Mouse (Mus musculus) thymus, postnatal 0 days (tissue): ENCODE data around the gene Phc1. TPM values are rescaled to one million over a fixed set of nuclear protein-coding genes. Genes with fewer than 3 reads are reported as not detected.

Experiments
- DNase-seq: peaks from one replicate; pipeline ENCODE4 v3.0.0-alpha.2; 2015; ENCODE audit warnings: low spot score
- polyA plus RNA-seq: library from polyadenylated mRNA; unstranded; fragments of >200 nt; fragmentation: Nextera tagmentation; extraction: Ambion mirVana; gene quantifications from 2 replicates; pipeline ENCODE4 v1.2.1, GENCODE M21; 2015

Gene Phc1
- polyA plus RNA-seq, 1 experiment from 2014 or later, result 10.0 TPM

GRCm38 (mm10) chr6:122296918-122297278, 43.5 kb downstream of the Phc1 start:
- no peak for DNase-seq

- no peak for DNase-seq
Observed at GRCm38 (mm10) chr6:122295242-122295641, 45.1 kb downstream of the Phc1 start.

GRCm38 (mm10) chr6:122294290-122294689, 46.1 kb downstream of the Phc1 start:
- no peak for DNase-seq

- DNase-seq, result no peak
Observed at GRCm38 (mm10) chr6:122293796-122294195, 46.6 kb downstream of the Phc1 start.

- no peak for DNase-seq
Observed at GRCm38 (mm10) chr6:122293121-122293520, 47.2 kb downstream of the Phc1 start.

GRCm38 (mm10) chr6:122292184-122292583, 48.2 kb downstream of the Phc1 start:
- DNase-seq, result no peak

- peak; percentile 28 for DNase-seq
Observed at GRCm38 (mm10) chr6:122291735-122292134, 48.6 kb downstream of the Phc1 start.

- no peak for DNase-seq
Observed at GRCm38 (mm10) chr6:122291264-122291663, 49.1 kb downstream of the Phc1 start.

- no peak for DNase-seq
Observed at GRCm38 (mm10) chr6:122290253-122290652, 50.1 kb downstream of the Phc1 start.

- no peak for DNase-seq
Observed at GRCm38 (mm10) chr6:122289313-122289712, 51.0 kb downstream of the Phc1 start.

GRCm38 (mm10) chr6:122288263-122288662, 52.1 kb downstream of the Phc1 start:
- no peak for DNase-seq

GRCm38 (mm10) chr6:122284823-122285222, 55.5 kb downstream of the Phc1 start:
- no peak for DNase-seq

GRCm38 (mm10) chr6:122284304-122284703, 56.1 kb downstream of the Phc1 start:
- no peak for DNase-seq

GRCm38 (mm10) chr6:122283429-122283828, 56.9 kb downstream of the Phc1 start:
- DNase-seq, result no peak

GRCm38 (mm10) chr6:122282782-122283181, 57.6 kb downstream of the Phc1 start, which contains the start of gene Klrg1:
TSS of gene Klrg1 (minus strand) at chr6:122282882.
- no peak for DNase-seq

GRCm38 (mm10) chr6:122276565-122276964, 63.8 kb downstream of the Phc1 start:
- DNase-seq, result no peak

GRCm38 (mm10) chr6:122274546-122274945, 65.8 kb downstream of the Phc1 start:
- DNase-seq, result no peak

GRCm38 (mm10) chr6:122270152-122270551, 70.2 kb downstream of the Phc1 start:
- no peak for DNase-seq

- no peak for DNase-seq
Observed at GRCm38 (mm10) chr6:122269170-122269569, 71.2 kb downstream of the Phc1 start.

- DNase-seq, result no peak
Observed at GRCm38 (mm10) chr6:122268561-122268960, 71.8 kb downstream of the Phc1 start.
